Mouse (Mus musculus): Measurements from ENCODE around the gene Dnah9. TPM values are rescaled to one million over a fixed set of nuclear protein-coding genes. Genes with fewer than 3 reads are reported as not detected.

The Dnah9 gene
- not detected for total RNA-seq (2023)

DNA sequence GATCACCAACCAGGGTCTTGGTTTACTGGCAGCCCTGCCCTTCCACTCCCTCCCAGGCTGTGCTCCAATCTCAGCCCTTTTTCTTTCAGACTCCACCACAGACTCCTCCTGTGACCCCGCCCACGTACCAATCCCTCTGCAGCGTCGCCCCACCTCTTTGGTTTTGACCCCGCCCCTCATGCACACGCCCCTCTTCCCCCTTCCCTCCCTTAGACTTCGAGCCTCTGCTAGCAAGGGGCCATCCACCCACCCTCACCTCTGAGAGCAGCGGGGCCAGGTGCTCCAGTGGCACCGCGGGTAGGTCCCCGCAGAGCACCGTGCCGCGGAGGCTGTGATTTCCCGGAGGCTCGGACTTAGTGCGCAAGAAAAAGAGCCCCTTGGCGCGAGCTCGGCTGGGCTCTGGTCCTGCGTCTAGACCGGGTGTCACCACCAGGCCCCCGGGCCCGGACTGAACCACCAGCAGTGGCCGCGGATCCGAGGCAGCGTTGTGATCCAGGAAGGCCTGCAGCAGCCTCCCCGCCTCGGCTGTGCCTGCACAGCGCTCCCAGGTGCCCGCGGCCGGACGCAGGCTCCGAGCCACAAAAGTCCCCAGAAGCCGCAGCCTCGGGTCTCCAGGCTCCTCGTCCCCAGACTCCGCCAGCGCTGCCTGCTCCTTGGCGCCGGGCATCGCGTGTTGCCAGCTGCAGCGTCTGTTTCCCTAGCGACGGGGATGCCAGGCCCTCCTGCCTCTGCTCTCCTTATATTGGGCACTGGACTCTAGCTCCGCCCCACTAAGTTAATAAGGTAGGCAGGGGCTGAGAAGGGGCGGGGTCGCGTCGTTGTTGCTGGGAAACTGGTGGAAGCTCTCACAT lies at the start of gene Dnah9:
Gene Dnah9 (minus strand): TSS at position 751 of the 851 bp plus-strand sequence.

DNA sequence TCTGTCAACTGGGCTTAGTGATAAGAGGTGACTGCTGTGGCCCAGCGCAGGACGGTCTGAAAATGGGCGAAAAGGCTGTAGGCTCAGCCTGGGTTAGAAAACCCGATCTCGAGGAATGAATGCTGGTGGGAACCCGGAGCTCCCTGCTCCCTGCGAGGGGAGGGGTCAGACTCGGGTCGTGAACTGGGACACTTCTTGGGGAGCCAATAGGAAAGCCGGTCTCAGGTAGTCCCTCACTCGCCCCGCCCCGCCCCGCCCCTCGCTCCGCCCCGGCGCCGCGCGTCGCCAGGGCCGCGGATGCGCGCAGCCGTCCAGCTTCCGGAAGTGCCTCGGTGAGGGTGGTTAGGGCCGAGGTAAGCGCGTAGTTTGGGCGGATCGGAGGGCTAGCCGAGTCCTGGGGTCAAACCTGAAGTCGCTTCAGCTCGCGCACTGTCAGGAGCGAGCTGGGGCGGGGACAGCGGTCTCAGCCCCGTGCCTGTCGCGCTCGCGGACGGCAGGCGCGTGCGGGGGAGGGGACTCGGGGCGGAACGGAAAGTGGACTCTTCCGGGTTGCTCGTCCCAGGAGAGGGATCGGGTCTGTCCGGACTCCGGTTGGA lies 361.3 kb downstream of the Dnah9 start, which contains the start of gene Zkscan6:
Gene Zkscan6 (plus strand): TSS at position 267 of the 596 bp plus-strand sequence.

DNA sequence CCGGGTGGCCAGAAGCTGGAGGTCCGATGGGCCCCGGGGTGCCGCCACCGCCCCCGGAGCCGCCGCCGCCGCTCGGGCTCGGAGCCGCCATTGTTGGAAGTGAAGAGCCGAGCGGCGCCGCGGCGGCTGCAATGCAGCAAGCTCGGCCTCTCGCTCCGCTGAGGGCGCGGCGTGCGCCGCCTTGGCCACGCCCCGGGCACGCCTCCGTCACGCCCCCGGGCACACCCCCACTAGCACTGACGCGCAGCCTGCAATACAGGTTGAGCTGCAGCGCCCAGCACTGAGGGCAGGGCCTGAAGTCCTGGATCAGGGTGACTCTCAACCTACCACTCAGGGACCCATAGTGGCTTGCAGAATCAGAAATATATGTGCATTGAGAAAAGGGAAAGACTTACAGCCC lies 380.2 kb downstream of the Dnah9 start, which contains the start of gene Map2k4:
Gene Map2k4 (minus strand): TSS at position 144 of the 400 bp plus-strand sequence.

